Mouse (Mus musculus) kidney, postnatal 25 days (tissue): ENCODE data around the gene Rhbdl2.

Experiments used
- DNase-seq, 2 experiments: peaks; one replicate each; pipeline ENCODE4 v3.0.0; 2021; ENCODE audit warnings: mixed read lengths in 2 of 2

The Rhbdl2 gene

GRCm38 (mm10) chr4:123819093-123819610, 31.5 kb downstream of the Rhbdl2 start:
- no peak for DNase-seq

- no peak for DNase-seq
Observed at GRCm38 (mm10) chr4:123842126-123842525, 54.5 kb downstream of the Rhbdl2 start.

DNA sequence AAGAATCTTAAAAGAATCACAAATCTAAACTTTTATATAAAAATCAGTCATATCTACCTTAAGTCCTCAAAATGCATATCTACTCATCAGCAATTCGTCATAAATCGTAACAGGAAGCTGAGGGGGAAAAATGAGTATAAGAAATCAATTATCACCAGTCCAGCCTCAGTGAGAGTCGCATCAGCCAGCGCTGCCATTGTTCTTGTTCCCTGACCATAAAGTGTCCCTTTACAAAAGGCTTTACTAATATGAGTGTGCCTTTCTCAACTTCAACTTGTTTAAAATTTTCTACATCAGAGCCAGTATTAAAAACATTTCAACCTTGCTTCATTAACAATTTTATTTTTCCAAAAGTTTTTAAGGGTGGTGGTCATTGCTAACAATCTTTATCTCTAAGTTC, 69.2 kb downstream of the Rhbdl2 start:
- DNase-seq, result no peak

DNA sequence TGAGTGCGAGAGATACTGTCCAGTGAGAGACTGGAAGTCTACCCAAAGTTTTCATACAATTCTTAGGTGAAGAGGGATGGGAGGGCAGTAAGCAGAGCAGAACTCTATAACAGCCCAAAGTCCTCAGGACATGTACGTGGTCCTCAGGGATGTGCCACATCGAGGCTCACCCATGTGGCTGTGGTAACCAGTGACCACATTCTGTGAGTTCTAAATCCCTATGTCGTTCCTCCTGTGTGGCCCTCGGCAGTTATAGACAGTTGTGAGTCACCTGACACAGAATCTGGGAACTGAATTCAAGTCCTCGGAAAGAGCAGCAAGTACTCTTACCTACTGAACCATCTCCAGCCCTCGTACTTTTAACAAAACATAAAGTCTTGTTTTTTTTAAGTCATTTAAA, 70.4 kb downstream of the Rhbdl2 start:
- DNase-seq, result no peak

DNA sequence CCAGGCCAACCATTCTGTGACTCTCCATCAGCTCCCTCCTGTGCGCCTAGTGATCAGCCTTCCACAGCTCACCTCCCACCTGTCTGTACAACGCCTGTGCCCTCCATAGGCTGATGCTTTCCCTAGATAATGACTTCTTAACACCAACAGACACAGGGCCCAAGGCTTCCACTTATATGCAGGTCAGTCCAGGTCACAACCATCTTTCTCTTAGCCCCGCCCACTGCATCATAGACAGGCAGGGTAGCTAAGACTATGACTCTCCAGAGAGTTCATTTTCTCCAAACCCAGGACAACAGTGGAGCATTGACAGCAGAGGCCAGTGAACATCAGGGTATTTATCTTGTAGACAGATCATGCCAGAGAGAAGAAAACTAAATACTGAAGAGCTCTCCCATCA, 71.7 kb downstream of the Rhbdl2 start, which contains the start of gene 4933427I04Rik:
Gene 4933427I04Rik, plus strand, starts transcription at position 301 of the 400 bp plus-strand sequence.
- DNase-seq, result no peak

- no peak for DNase-seq
Observed at GRCm38 (mm10) chr4:123859803-123860202, 72.1 kb downstream of the Rhbdl2 start.

DNA sequence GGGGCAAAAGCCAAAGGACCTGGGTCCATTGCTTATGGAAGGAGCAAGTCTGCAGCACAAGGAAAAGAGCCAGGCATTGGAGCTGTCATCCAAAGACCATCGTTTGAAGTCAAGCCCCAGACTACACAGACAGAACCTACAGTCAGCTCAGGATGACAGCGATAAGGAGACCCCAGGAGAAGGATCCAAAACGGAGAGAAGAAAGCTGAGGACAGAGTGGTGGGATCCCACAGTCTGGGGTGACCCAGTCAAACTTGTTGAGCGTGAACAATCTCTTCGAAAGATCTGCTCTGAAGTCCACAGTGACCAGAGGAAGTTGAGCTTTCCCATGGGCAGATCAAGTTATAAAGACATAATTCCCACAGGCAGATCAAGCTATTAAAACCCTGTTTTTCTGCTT, 72.9 kb downstream of the Rhbdl2 start:
- DNase-seq, result no peak
